Mouse (Mus musculus): ENCODE results near the gene Ccdc33.

- TF ChIP-seq POLR2A (IDR thresholded peaks at IDR 0.05; ENCODE audit: borderline replicate concordance, insufficient read depth, low read length) (no peak), CTCF (IDR thresholded peaks at IDR 0.05; ENCODE audit: borderline replicate concordance, insufficient read depth, low read depth, low read length) (no peak)
Measured at GRCm38 (mm10) chr9:57978858-57979257, 139.8 kb downstream of the Ccdc33 start.

Measured in cerebellum, adult 2 months (tissue).